Mouse (Mus musculus) left cerebral cortex, adult 9 months (tissue): ENCODE data around the gene Nrxn1.
"Not testable (repeated sequence)": the region's sequence is repeated elsewhere in the genome, so short reads cannot be mapped to it uniquely, and the experiment has no call there.

ENCODE experiments used
- DNase-seq, 2 experiments: peaks; one replicate each; pipeline ENCODE4 v3.0.0; 2022; ENCODE audit warnings: low spot score in 2 of 2

Gene Nrxn1

DNA sequence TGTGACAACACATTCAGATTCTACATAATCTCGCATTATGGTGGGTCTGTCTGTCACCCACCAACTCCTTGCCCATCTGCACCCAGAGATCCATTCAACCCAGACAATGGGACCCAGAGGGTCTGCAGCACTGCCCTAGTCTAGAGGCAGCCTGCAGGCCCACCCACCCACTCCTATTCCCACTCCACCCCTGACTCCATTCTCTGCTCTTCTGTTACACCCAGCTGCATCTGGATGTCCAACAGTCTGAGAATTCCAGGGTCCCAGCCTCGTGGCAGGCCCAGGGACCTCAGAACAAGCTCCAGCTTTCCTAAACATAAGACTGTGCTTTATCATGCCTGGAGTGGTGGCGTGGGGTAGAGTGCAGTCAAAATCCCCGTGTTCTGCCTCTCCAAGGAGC is 820.6 kb downstream of the Nrxn1 start:
- DNase-seq: no peak

GRCm38 (mm10) chr17:90271165-90271564 is 821.7 kb downstream of the Nrxn1 start:
- DNase-seq: no peak

DNA sequence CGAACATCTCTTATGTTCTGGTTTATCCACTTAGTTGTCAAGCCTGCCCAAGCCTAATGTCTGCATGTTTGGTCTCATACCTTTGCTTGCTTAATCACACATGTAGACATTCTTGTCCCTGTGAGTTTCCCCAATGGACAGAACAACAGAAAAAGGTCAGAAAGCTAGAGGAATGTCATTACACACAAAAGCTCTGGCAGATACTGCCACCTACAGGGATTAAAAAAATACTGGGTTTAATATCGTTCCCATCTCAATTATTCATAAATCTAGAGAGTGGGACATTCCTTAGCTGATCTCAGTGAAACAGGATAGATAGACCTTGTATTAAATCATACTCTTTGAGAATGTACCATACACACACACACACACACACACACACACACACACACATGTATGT is 823.7 kb downstream of the Nrxn1 start:
- no peak for DNase-seq

GRCm38 (mm10) chr17:90253451-90254131 is 839.3 kb downstream of the Nrxn1 start:
- DNase-seq: no peak

DNA sequence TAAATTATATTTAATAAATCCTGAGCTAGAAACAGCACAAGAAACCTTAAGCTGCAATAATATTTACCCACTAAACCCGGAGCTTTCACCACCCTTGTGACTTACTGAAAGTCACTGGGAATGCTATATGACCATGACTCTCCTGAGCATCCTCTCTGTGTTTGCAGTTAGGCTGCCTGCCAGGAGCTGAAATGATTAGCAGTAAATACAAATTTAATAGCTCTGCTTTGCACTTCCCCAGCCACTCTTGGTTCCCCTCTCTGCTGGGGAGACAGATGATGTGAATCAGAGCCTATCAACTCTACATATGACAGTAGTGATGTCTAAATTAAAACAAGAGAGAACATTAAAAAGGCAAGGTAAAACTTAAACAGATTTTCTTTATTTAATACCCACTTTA is 840.7 kb downstream of the Nrxn1 start:
- DNase-seq: no peak

DNA sequence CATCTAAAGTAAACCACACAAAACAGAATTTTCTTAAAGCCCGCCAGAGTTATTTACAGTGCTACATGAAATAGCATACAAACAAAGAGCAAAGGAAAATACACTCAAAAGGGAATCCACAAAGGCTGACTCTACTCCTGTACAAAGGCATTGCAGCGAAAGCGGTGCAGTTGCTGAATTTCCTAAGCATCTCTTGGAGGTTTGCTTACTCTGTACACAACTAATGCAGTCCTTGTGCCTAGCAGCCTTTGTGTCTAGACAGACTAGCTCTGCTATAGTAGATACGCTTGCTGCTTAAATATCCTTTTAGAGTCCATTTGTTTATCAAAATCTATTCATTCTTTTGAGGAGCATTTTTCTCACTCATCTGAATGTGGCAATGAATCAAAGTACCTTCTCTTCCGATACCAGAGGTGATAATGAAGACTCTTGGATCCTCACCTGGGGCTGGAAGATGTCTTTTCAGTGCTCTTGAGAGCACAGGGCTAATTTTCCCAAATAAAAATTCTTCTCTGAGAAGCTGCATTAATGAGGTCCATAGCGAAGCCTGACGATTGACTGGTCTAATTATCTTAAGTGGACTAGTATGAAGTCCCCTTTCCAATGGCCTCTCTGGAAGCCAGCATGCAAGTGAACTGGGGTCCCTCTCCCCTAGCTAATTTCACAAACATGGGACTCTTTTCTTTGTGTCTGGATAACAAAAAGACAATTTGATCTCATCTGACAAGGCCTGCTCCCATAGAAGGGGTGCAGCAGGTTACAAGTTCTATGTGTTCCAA is 845.6 kb downstream of the Nrxn1 start:
- DNase-seq: no peak

- DNase-seq: no peak
Observed at GRCm38 (mm10) chr17:90244339-90244738, 848.5 kb downstream of the Nrxn1 start.

DNA sequence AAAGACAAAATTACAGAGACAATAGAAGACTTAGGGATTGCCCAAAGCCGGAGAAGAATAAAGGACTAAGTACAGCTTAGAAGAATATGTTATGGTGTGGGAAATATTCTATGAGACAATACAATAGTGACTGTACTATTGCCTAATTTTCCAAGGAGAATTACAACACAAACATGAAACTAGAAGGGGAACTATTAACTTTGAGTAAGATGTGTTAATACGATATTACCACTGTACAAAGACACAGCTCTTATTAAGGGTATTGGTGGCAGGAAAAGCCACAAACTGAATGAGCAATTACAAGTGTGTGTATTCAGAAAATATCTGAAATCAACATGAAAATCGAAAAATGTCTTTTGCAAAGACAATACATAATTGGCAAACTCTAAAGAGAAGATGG is 853.9 kb downstream of the Nrxn1 start:
- no peak for DNase-seq

DNA sequence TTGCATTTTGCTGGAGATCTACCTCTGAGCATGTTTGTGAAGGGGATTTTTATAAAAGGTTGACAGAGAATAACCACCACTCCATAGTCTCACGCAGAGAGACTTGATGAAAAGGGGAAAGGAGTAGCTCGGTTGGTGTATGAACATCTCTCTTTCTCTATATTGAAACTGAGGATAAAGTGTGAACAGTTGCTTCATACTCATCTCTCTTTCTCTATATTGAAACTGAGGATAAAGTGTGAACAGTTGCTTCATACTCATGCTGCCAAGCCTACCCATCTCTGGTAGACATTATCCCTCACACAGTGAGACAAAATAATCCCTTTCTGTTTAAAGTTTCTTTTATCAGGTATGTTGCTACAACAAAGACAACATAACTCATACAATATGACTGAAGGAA is 854.4 kb downstream of the Nrxn1 start:
- no peak for DNase-seq

GRCm38 (mm10) chr17:90235674-90236073 is 857.2 kb downstream of the Nrxn1 start:
- not testable (repeated sequence) for DNase-seq

GRCm38 (mm10) chr17:90234806-90235205 is 858.1 kb downstream of the Nrxn1 start:
- no peak for DNase-seq

DNA sequence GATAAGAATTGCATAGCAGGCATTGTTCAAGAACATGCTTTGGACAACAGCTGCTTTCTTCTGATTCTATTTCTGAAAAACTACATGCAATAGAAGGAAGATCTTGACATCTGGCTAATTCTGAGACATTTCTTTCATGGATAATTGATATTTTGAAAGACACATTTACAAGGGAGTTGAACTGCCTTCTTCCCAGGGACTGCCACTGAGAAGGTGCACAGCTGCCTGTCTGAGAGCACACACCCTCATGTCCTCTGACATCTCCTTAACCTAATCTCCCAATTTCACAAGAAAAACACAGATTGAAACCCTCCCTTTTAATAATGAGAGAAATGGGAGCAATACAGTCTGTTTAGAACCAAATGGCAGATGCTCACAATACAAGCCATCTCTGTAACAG is 884.3 kb downstream of the Nrxn1 start:
- DNase-seq: no peak

DNA sequence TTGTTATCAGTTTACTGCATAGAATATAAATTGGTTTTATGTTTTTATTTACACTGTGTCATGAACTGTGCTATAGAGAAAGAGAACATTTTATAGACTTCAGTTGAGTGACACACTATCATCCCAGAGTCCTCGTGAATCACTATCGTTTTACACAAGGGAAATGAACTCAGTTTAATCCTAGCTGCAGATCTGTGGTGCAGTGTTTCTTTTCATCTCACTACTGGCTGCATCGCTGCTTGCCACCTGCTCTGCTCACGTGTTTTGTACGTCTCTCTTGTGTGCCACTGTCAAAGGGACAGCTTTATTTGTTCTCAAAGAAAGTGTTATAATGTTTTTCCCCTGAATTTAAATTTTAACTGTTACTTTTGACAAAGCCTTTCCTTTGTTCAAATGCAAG is 885.3 kb downstream of the Nrxn1 start:
- DNase-seq: no peak

DNA sequence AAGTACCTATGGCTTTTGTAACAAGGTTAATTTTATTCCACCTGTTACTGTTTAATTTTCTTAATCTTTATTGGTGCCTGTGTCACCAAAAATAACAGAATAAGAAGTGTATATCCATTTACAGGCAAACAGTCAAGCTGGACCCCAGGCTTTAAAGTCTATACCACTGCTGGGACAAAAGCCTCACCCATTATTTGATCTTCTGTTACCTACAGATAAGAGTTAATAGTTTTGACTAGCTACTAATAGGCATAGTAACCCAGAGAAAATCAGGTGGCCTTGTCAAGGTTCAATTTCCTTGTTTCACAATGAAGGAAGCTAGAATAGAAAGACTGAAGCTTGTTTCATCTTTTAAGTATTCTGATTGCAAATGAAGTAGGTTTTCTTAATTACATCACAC is 888.9 kb downstream of the Nrxn1 start:
- no peak for DNase-seq

DNA sequence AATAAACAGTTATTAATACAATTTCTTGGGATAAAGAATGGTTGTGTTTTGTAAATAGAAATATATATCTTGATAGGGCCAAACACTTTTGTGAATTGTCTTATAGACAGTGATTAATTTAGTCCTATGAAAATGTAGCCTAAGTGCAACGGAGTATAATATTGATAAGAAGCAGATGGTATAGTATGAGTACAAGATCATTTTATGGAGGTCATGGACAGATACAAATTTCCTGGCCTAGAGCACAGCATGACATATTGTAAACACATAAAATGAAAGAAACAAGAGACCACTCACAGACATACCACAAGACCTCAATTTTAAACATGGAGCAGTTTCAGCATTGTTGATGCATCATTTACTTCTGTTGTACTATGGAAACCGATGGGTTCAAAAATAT is 890.1 kb downstream of the Nrxn1 start:
- no peak for DNase-seq

DNA sequence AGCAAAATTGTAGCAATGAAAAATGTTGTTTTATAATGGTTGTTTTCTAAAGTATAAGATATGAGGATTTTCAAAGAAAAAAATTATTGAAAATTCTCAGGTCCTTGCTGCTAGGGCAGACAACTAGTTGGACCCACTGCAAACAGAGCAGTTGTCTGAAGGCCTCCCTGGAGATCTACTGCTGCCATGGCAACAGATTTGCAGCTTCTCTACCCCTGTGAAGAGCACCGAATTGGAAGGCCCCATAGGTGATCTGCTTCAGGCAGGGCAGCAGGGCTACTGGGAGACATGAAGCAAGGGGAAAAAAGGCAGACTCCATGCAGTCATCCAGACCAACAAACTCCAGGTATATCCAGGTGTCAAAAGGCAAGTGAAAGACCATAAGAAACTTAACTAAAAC is 896.1 kb downstream of the Nrxn1 start:
- no peak for DNase-seq

GRCm38 (mm10) chr17:90141602-90142001 is 951.3 kb downstream of the Nrxn1 start:
- DNase-seq: no peak

DNA sequence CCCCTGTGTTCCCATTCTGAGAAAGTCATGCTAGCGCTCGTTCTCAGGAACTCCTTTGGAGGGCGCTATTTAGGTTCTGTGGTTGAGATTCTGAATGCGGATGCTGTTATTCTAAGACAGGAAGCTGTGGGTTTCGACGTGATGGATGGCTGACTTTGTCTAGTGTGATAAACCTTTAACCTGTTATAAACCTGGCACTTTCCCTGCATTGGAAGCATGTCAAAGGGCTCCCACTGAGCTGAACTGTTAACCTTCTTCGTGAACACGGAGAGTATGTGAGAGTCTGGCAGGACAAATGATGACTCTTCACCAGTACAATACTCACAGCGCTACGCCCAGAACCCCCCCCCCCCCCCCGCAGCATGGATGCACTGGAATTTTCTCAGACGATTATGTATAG is 962.0 kb downstream of the Nrxn1 start:
- no peak for DNase-seq

GRCm38 (mm10) chr17:90129183-90129582 is 963.7 kb downstream of the Nrxn1 start:
- no peak for DNase-seq

DNA sequence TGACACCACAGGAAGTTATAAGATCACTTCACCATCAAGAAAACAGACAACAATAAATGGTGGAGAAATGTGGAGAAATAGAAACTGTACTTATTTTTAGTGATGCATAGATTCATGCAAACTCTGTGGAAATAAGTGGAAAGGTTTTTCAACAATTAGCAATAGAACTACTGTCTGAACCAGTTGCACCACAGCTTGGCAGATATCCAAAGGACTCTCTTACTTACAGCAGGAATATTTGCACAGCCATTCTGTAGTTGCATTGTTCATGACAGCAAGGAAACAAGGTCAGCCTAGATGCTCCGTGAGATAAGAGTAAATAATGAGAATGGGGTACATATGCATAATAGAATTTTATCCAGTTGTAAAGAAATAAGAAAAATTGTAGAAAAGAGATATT is 965.3 kb downstream of the Nrxn1 start:
- no peak for DNase-seq

GRCm38 (mm10) chr17:90122796-90123481 is 969.9 kb downstream of the Nrxn1 start:
- DNase-seq: no peak

GRCm38 (mm10) chr17:90116241-90116640 is 976.6 kb downstream of the Nrxn1 start:
- DNase-seq: no peak

DNA sequence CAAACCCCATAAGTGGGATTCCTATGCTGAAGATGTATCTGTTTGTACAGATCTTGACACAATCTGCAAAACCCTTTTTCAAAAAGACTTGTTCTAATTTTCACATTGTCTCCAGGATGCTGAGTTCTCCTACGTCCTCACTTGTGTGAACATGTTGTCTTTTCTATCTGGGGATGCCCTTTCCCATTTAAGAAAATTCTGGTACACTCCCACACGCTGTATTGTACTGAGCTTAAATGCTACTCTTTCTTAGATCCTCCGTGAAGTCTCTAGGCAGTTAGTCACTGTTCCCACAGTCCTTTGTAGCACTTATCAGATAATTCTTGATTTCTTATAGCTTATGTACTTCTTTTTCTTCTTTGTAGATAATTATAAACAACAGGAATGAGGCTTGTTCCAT is 997.9 kb downstream of the Nrxn1 start:
- peak; percentile 34 to 44 for DNase-seq
